Mouse (Mus musculus) frontal cortex, postnatal 10 days (tissue): ENCODE measurements around the gene Rpl26.

Source experiments
- DNase-seq, 2 experiments: peaks; one replicate each; pipeline ENCODE4 v3.0.0; 2022; ENCODE audit warnings: low spot score in 2 of 2, mixed read lengths in 1 of 2

Gene Rpl26

GRCm38 (mm10) chr11:68890625-68891024 lies 10.8 kb upstream of the Rpl26 start:
- no peak for DNase-seq

DNA sequence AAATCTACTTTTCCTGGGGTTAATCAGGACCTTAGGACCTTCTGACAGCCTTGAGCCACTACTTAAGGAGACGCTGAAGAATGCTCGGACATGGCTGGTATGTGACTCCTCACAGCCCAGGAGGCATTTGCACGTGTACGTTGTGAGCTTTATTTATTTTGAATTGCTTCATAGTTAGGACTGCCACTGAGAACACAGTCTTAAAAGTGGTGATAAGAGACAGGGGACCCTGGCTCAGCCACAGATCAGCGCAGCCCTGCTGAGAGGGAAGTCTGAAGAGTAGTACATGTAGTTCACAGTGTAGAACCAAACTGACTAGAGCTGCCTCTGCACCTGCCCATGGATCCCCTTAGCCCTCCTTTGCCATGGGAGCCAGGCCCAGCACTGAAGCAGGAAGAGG lies 9.6 kb upstream of the Rpl26 start:
- no peak for DNase-seq

DNA sequence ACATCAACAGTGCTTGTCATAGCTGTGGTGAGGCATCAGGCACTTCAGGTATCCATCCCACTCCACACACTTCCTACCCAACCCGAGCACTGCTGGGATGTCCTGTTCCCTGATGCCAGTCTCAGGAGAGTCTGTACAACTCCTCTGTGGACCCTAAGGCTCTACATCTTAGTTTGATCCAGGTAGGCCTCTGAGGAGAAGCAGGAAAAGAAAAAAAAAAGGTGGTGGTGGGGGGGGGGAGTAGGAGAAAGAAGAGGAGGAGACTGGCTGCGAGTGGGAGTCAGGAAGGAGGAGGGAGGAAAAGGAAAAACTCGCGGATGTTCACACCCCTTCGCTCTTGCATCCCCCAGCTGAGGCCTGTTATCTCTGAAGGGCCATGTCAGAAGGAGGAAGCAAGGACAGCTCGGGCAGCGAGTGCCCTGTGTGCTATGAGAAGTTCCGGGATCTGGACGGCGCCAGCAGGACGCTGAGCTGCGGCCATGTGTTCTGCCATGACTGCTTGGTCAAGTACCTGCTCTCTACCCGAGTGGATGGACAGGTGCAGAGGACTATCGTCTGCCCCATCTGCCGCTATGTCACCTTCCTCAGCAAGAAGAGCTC lies 9.1 kb upstream of the Rpl26 start:
- DNase-seq = no peak

DNA sequence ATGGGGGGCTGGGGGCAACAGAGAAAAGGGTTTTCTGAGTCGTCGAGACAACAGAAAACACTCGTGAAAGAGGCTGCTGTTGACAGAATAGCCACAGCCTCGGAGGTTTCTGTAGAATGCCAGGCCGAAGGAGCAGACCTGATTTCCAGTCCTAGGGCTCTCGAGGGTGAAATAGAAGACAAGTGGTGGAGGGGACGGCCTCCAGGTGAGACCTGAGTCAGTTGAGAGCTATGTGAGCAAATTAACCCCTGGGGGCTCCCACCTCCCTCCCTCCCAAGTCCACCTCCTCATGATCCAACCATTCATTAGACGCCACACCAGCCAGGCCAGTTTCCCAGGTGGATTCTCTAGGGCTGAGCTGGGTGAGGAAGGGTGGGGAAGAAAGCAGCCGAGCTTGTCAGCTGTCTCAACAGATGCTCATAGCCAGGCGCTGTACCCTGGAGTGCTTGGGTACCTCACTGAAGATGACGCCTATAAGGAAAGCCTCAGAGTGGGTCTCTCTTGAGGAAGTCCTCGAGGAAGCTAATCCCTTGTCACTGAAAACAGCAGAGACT lies 7.4 kb upstream of the Rpl26 start:
- no peak for DNase-seq

DNA sequence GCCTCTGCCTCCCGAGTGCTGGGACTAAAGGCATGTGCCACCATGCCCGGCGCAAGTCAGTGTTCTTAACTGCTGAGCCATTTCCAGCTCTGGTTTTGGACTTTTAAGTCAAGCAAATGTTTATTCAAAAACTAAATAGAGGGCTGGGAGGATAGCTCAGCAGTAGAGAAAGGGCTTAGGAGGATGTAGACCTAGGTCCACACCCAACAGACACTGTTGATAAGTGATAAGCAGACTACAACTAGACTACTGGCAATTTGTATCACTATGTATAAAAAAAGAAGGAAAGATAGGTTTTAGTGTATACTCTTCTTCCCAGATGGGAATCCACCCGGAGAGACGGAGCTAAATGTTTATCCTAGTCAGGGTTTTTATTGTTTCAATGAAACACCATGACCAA lies 5.1 kb upstream of the Rpl26 start:
- DNase-seq = no peak

DNA sequence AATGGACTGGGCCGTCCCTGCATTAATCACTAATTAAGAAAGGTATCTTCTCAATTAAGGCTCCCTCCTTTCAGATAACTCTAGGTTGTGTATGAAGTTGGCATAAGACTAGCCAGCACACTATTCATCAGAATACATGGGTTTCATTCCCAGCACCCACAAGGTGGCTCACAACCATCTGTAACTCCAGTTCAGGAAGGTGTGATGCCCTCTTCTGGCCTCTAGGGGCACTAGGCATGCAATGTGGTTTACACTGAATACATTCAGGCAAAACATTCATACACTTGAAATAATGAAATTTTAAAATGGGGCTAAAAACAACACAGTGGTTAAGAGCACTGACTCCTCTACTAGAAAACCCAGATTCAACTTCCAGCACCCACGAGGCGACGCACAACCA lies 4.3 kb upstream of the Rpl26 start:
- no peak for DNase-seq

DNA sequence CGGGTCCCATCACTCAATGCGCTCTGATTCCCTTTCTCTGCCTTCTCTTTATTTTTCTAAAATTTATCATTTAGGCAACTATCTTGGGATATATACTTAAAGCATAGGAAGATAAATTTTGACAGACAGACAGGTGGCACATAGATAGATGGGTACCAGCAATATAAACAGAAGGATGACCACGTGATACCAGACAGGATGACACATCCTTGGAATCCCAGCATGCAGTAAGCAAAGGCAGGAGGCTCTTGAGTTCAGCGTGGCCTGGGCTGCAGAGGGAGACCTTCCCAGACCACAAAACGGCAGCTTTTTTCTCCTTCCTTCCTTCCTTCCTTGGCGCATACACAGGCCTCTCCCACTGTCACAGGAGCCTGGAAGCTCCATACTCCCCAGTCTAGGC lies 3.5 kb upstream of the Rpl26 start:
- DNase-seq = no peak

DNA sequence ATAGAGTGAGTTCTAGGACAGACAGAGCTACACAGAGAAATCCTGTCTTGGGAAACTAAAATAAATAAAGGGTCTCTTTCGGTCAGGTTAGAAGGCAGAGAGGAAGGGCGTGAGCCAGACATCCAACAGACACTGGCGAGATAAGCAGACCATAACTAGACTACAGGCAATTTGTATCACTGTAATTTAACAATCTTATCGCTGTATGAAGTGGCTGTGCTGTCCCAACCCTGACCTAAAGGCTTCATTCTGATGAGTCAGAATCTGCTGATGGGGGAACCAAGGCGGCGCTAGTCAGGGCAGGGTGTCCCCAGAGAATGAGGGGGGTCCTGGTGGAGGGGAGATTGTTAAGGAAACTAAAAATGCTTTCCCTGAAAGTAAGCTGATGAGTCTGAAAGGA lies 2.6 kb upstream of the Rpl26 start:
- DNase-seq = no peak

DNA sequence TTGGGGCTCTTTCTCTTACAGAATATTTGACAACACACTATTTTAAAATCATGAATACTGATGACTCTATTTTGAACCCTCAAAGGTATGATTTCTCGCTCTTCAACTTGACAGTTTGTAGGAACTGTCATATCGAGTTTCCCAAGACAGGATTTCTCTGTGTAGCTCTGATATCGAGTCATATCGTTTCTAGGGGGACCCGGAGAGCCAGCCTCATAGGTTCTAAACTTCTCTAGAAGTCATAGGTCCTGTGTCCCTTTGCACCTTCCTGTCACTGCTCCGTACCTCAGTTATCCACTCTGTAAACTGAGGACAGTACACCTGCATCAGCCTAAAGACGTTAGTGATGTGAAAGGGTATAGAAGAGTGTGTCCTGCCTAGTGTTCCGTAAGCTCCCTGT lies 1.6 kb upstream of the Rpl26 start:
- DNase-seq = no peak

DNA sequence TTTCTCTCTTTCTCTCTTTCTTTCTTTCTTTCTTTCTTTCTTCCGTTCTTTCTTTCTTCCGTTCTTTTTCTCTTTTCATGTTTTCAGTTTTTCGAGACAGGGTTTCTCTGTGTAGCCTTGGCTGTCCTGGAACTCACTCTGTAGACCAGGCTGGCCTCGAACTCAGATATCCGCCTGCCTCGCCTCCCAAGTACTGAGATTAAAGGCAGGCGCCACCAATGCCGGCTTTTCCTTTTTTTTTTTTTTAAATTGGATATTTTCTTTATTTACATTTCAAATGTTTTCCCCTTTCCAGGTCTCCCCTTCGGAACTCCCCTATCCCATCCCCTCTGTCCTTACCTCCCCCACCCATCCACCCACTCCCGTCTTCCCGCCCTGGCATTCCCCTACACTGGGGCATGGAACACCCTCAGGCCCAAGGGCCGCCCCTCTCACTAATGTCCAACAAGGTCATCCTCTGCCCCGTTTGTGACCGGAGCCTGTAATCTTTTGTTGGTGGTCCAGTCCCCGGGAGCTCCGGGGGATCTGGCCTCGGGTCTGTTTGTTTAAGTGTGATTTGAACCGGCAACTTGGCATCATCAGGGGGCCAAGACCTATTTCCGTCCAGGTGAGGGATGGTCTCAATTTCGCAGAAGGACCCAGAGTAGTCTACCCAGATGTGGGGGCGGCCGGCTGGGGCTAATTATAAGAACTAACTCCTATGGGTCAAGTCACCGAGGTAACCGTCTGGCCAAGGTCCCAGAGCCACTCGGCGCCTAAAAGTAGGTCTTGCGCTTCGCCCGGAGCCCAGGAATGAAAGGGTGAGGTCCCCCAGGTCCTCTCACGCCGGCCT lies 648 bp upstream of the Rpl26 start:
- no peak for DNase-seq

DNA sequence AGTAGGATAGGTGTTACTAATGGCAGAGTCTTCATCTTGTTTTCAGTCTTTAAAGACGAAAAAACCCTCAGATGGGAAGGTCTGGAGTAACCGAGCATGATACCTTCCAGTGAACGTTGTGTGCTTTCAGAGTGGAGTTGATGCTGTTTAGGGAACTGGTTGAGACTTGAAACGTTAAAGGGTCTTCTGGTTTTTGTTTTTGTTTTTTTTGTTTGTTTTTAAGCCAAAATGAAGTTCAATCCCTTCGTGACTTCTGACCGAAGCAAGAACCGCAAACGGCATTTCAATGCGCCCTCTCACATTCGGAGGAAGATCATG lies 623 bp downstream of the Rpl26 start:
- DNase-seq = no peak

DNA sequence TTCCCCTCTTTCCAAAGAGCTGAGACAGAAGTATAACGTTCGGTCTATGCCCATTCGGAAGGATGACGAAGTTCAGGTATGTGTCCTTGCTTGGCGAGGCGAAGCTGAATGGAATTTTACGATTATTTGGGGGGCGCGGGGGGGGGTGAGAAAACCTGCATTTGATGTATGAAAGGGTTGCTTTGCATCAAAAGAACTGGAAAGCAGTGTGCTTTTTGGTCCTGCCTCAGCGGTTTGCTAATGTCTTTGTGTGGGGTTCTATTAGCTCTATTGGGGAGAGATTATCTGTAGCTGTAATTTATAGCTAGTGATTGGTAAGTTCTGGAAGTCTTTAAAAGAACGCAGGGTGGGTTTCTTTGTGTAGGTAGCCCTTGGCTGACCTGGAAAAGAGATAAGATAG lies 984 bp downstream of the Rpl26 start:
- DNase-seq = no peak

- DNase-seq = no peak
Measured at GRCm38 (mm10) chr11:68902823-68903222, 1.4 kb downstream of the Rpl26 start.

GRCm38 (mm10) chr11:68903775-68904174 lies 2.4 kb downstream of the Rpl26 start:
- DNase-seq = no peak

DNA sequence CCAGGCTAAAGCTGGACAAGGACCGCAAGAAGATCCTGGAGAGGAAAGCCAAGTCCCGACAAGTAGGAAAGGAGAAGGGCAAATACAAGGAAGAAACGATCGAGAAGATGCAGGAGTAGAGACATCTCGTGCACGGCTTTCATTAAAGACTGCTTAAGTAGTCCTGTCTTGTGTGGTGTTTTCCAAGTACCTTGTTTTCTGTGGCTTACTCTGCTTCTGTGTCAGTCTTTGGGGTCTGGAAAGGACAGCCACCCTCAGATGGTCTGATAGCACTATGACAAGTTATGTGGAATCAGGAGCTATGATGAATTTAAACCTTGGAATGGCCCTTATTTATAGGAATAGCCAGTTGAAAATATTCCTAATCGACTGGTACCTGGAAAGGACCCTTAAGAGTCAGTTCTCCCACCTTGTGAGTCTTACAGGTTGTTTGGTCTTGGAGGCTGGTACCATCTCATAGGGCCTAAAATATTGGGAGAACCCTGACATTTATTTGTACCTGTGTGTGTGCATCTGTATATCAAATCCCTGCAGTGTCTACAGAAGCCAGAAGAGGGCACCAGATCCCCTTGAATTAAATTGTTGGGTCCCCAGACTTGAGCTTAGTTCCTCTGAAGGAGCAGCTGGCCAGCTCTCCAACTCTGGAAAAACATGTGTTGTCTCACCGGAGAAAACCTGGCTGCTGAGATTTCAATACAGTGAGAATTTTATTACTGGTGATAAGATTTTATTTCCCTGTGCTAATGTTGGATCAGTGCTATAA lies 3.2 kb downstream of the Rpl26 start:
- DNase-seq = peak in 1 of 2 experiments; percentile 70

- DNase-seq = no peak
Measured at GRCm38 (mm10) chr11:68905138-68905531, 3.8 kb downstream of the Rpl26 start.

- no peak for DNase-seq
Measured at GRCm38 (mm10) chr11:68905665-68906460, 4.5 kb downstream of the Rpl26 start.

DNA sequence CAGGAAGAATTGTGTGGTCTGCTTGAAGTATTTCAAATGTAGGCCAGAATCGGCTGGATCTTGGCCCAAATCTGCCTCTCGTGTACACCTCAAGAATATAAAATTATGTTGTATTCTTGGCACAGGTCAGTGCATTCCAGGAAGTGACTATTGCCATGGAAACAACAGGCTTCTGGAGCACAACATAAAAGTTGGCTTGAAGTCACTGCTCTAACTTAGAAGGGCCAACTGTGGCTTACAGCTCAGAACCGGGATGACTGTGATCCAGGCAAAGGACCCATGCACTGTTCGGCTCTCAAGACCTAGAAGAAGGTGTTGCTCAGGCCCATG lies 5.0 kb downstream of the Rpl26 start:
- no peak for DNase-seq

DNA sequence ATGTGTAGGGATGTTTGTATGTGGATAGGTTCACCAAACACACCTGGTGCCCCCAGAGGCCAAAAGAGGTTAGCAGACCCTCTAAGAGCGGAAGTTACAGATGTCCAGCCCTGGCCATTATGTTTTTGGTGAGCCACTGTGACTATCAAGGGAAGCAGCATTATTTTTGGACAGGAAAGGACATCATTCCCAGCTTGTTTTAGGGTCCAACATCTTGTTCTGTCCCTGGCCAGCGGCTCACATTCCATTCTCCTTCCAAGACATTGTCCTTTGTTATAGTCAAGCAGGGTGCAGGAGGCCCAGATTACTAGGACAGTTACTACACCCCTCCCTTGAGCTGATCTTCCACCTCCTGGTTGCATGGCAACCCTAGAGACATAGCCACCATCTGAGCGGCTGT lies 5.9 kb downstream of the Rpl26 start:
- DNase-seq = no peak

DNA sequence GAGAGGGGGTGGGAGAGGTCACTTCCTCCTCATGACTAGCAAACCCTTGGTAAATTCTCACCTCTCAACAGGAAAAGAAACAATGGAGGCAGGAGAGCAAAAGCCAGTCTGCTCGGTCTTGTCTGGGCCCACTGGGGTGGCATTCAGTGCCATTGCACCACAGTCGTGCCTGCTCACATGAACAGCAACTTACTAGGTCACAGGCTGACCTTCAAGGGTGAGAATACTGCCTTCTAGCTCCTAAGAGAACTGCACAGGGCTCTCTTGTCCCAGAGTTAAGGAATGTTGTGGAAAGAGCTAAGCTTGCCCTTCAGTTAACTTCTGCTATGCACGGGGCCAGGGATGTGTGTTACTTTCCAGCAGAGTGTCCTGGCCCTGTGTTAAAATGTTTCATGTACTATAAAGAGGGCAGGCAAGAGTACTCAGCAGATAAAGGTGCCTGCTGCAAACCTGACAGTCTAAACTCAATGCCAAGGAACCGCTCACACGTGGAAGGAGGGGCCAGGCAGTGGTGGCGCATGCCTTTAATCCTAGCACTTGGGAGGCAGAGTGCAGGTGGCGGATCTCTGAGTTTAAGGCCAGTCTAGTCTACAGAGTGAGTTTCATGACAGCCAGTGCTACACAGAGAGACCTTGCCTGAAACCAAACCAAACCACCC lies 7.6 kb downstream of the Rpl26 start:
- no peak for DNase-seq

- DNase-seq = no peak
Measured at GRCm38 (mm10) chr11:68911531-68912177, 10.3 kb downstream of the Rpl26 start.
